Mouse (Mus musculus) forebrain, embryonic 13.5 days (tissue): ENCODE measurements around the gene Gsx1. TPM values are rescaled to one million over a fixed set of nuclear protein-coding genes. Genes with fewer than 3 reads are reported as not detected.

Source experiments
- ATAC-seq: fragments of 200-750 bp; cut with Nextera tagmentation; 2 replicates; pipeline ENCODE4 v1.8.0; 2017
- H3K27ac ChIP-seq: fragments of 300-500 bp; sonication (generic); 2 replicates; pipeline ENCODE4 v1.5.1; 2015; ENCODE audit warnings: inconsistent platforms, mild to moderate bottlenecking, moderate library complexity
- H3K27me3 ChIP-seq: fragments of 300-500 bp; sonication (generic); 2 replicates; pipeline ENCODE4 v1.6.1; 2015; ENCODE audit warnings: mild to moderate bottlenecking, inconsistent platforms
- H3K36me3 ChIP-seq: fragments of 300-500 bp; sonication (generic); 2 replicates; pipeline ENCODE4 v1.6.1; 2015; ENCODE audit warnings: mild to moderate bottlenecking, inconsistent platforms; ENCODE audit not compliant: poor library complexity, severe bottlenecking
- H3K4me1 ChIP-seq: fragments of 300-500 bp; sonication (generic); 2 replicates; pipeline ENCODE4 v1.6.1; 2015; ENCODE audit warnings: inconsistent platforms
- H3K4me2 ChIP-seq: fragments of 300-500 bp; sonication (generic); 2 replicates; pipeline ENCODE4 v1.6.1; 2015; ENCODE audit warnings: inconsistent platforms, mild to moderate bottlenecking, moderate library complexity
- H3K4me3 ChIP-seq: fragments of 300-500 bp; sonication (generic); 2 replicates; pipeline ENCODE4 v1.5.1; 2015; ENCODE audit warnings: mild to moderate bottlenecking, inconsistent platforms
- H3K9ac ChIP-seq: fragments of 300-500 bp; sonication (generic); 2 replicates; pipeline ENCODE4 v1.6.1; 2015; ENCODE audit warnings: mild to moderate bottlenecking, inconsistent platforms
- H3K9me3 ChIP-seq: fragments of 300-500 bp; sonication (generic); replicated peaks from 2 replicates; pipeline ENCODE4 v1.6.1; 2016; ENCODE audit warnings: inconsistent platforms
- WGBS: fragments of 180-500 bp; shearing (Covaris S2); methylation state at CpG from one replicate; pipeline ENCODE4 v1.1.7; 2015; 5-methylcytosine and 5-hydroxymethylcytosine counted together
- polyA plus RNA-seq: library from polyadenylated mRNA; unstranded; fragments of >200 nt; fragmentation: Nextera tagmentation; extraction: Ambion mirVana; gene quantifications from 2 replicates; pipeline ENCODE4 v1.2.1, GENCODE M21; 2015

Gsx1 gene
- polyA plus RNA-seq, 1 experiment from 2014 or later: 4.0 TPM

DNA sequence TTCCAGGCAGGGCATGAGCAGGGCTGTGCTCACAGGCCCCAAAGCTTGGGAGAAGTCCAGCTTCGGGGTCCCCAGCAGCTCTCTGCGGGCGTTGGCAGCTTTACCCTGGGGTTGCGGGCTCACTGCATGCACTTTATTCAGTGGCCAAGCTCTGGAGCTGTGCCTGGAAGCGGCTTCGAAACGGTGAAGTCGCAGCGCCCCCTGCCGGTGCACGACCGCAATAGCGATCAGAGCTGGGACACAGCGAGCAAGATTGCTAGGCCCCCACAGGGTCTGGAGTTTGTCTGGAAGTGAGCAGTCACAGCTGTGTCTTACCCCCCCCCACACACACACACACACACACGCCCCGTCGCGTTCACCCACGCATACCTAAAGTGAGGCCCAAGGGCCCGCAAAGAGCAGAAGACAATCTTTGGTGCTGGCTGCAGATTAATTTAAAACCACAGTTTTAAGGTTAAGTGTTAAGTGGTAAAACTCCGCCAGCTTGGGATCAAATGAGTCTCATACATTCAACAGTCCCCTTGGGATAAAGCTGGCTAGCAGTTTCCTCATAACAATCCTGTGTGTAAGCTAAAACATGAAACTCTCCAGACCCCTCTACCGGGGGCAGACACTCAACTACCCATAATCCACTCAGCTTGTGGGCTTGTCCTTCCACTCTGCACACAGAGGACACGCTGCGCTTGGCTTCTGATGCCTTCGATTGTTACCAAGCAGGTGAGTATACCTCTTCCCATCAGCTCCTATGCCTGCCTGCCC, 39.0 kb downstream of the Gsx1 start:
- Histone ChIP-seq H3K9ac (no peak overlapping the region), H3K4me3 (no peak overlapping the region), H3K27me3 (peaks cover 72% of the 10 kb centered on the region), H3K9me3 (no peaks in the 10 kb centered on the region), H3K4me2 (no peak overlapping the region), H3K36me3 (no peaks in the 10 kb centered on the region), H3K4me1 (peaks cover 12% of the 10 kb centered on the region; the same call in 1 of the 2 replicates), H3K27ac (no peak overlapping the region)
- ATAC-seq: peak; percentile 80
- WGBS: 18% methylated on average over 25 of the region's 25 CpGs

DNA sequence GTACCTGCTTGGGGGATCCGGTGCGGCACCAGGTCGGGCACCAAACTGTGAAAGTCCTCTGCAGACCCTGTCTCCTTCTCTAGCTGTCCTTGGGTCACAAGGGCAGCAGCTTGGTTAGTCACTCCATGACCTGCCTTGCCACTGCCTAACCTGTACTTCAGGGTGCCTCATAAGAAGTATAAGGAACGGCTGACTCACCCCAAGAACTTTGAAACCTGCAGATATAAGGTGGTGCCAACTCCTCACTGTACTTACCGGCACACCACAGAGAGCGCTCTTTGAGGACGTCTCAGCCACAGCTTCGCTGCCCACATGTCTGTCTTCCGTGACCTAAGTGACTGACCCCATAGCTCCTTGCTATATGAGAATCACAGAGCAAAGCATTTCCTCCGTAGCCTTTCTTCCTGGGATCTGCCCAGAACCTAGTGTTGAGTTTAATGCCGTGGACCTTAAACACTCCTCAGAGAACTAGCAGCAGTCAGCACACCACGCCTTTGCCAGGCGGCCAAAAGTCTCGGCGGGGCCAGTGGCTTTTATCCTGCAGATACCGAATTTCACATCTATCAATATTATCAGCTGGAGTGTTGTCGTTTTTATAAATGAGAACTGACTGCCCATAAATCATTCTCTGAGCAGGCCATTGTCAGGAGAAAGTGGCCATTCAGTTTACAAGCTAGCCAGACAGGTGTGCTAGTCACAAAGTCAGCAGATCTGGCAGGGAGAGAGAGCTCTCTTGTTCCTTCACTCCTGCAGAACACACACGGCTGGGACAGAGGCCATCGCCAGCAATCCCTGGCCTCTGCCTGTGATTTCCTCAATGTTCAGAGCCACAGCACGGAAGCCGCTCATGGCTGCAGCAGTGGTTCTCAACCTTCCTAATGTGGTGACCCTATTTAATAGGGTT, 47.2 kb downstream of the Gsx1 start:
- ATAC-seq: no peak
- no peaks in the 10 kb centered on the region for H3K4me1 ChIP-seq
- H3K4me3 ChIP-seq: no peak overlapping the region
- H3K27me3 ChIP-seq: peaks cover 14% of the 10 kb centered on the region
- no peaks in the 10 kb centered on the region for H3K9me3 ChIP-seq
- H3K27ac ChIP-seq: no peak overlapping the region
- WGBS: 89% methylated on average over 21 of the region's 21 CpGs
- H3K9ac ChIP-seq: no peak overlapping the region
- no peak overlapping the region for H3K4me2 ChIP-seq
- H3K36me3 ChIP-seq: no peaks in the 10 kb centered on the region

Other genes with a start within 250 kb of the Gsx1 start
- 107 and 120 TPM in 2 replicates for gene Gtf3a, start 240.0 kb upstream of the Gsx1 start, polyA plus RNA-seq
- gene Mtif3, start 224.9 kb upstream of the Gsx1 start, polyA plus RNA-seq: 23.4 and 23.9 TPM in 2 replicates
- gene Lnx2, start 112.1 kb upstream of the Gsx1 start, polyA plus RNA-seq: 4.7 and 5.6 TPM in 2 replicates
- 105 and 118 TPM in 2 replicates for gene Polr1d, start 111.6 kb upstream of the Gsx1 start, polyA plus RNA-seq
- gene Pdx1, start 81.3 kb downstream of the Gsx1 start, polyA plus RNA-seq: not detected in 2 replicates
- gene Cdx2, start 118.6 kb downstream of the Gsx1 start, polyA plus RNA-seq: not detected in 2 replicates
- gene Urad, start 133.7 kb downstream of the Gsx1 start, polyA plus RNA-seq: not detected in 2 replicates
- gene Flt3, start 211.8 kb downstream of the Gsx1 start, polyA plus RNA-seq: 0.04 and 0.08 TPM in 2 replicates
- gene Pan3, start 241.5 kb downstream of the Gsx1 start, polyA plus RNA-seq: 67.5 and 68.1 TPM in 2 replicates